Mouse (Mus musculus) ovary, postnatal 14 days (tissue): Measurements from ENCODE around the gene Flt3.
A peak's percentile ranks its signal among the peaks of the same experiment; 100 is the strongest.

Experiments
- DNase-seq: peaks from one replicate; pipeline ENCODE4 v3.0.0; 2022; ENCODE audit warnings: low spot score

The Flt3 gene

DNA sequence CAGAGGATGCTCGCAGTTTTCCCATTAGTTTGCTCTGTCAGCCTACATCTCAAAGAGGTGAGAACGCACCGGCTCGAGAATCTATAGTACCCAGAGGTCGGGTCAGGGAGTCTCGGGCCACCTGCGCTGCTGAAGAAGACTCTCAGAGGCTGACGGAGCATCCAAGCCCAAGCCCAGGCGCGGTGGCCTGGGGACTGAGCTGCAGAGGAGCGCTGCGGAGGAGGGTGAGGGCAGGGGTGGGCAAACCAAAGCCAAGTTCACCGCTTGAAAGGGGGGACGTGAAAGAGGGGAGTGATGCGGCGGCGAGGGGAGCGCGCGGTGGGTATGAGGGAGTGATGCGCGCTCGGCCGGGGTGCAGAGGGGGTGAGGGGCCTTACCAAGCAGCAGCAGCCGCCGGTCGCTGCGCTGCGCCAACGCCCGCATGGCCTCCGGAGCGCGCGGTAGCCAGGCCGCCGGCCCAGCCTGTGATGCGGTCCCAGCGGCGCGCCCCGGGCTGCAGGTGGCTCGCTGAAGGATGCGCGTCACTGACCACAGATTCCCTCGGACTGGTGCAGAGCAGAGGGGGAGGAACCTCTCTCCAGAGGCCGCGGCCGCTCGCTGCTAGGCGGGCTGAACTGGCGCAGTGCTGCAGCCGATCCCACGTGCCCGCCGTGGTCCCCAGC, at the start of gene Flt3:
TSS of gene Flt3 (minus strand) at position 647 of the 662 bp plus-strand sequence.
- DNase-seq = peak; percentile 10

DNA sequence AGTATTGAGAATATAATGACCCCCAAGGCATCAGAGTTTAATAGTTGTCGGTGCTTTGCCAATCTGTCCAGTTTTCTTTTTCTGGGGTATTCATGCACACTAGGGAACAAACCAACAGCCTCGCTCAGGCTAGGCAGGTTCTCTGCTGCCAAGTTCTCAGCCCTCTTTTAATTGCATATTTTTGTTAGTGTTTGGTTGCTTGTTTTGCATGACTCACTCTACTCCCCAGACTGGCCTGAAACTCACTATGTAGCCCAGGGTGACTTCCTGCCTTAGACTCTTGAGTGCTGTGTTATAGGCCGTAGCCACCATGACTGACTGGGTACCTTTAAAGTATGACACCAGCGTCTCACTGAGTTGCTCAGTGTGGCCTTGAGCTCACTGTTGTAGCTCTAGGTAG, 48.6 kb upstream of the Flt3 start:
- DNase-seq = no peak

DNA sequence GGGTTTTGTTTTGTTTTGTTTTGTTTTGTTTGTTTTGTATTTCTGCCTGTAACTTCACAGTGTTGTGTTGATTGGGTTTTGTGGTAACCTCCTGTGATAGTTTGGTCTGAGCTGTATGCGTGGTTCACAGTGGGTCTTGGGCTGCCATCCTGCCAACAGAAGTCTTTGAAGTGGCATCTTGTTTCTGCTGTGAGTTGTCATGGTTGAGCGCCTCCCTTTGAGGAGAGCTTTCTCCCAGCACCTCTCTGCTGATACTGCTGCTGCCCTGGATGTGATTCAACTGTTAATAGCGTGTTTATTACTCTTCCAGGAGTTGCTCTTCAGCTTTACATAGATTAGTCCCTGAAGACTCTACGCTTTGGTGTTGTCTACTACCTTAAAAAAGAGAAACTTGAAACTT, 48.2 kb upstream of the Flt3 start:
- no peak for DNase-seq

DNA sequence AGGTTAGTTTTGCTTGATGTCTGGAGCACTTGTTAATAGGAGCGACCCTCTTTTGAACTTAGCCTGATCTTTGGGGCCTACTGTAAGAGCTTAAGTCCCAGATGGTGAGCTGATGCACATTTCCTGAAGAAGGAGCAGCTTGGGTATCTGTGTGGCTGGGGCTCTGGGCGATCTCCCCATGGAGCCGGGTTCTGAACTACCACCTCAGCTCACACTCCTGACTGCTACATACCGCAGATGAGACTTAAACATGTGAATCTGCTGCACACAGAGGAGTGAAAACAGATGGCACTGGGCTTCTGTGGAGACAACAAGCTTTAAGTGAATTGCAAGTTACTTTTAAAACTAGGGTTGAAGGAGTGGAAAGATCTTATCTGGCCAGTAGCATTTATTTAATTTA, 45.0 kb upstream of the Flt3 start:
- DNase-seq = no peak

DNA sequence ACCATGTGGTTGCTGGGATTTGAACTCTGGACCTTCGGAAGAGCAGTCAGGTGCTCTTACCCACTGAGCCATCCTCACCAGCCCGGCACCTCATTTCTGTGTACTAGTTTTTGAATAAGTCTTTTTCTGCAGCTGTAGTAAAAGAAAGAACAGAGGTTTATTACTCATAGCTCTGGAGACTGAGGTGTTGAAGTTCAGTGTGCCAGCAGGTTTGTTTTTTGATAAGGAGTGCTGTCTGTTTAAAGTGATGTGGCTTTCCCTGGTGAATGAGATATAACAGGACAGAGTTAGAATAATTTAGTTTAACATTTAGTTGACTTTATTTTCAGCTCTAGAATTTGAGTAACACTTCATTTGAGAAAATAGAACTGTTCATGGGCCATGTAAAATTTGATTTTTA, 44.5 kb upstream of the Flt3 start:
- no peak for DNase-seq

DNA sequence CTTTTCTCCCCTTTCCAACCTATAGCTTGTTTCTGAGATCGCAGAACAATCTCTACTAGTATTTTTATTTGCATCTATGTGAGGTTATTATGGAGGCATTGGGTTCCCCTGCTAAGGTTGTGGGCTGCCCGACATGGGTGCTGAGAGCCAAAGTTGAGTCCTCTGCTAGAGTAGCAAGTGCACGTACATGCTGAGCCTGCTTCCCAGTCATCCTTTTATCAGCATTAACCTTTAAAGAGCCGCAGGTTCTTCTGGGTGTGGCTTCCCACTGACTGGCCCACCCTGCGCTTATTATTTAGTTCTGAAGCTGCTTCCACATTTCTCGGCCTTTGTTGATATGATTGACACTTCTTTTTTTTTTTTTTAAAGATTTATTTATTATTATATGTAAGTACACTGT, 44.0 kb upstream of the Flt3 start:
- DNase-seq = no peak

DNA sequence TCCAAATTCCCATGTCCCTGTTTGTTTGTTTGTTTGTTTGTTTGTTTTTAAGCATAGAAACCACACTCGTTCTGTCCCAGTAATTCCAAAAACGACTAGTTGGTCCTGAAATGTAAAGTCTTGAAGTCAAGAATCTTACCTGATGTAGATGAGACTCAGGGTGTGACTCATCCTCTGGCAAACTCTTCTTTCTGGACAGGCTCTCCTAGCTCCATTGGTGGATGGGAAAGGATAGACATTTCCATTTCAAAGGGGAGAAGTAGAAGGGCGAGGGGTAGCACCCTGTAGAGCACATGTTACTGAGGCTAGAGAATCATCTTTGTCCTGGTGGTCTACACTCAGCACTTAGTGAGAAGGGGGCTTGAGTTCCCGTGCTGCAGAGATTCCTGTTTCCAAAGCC, 42.5 kb upstream of the Flt3 start:
- no peak for DNase-seq

DNA sequence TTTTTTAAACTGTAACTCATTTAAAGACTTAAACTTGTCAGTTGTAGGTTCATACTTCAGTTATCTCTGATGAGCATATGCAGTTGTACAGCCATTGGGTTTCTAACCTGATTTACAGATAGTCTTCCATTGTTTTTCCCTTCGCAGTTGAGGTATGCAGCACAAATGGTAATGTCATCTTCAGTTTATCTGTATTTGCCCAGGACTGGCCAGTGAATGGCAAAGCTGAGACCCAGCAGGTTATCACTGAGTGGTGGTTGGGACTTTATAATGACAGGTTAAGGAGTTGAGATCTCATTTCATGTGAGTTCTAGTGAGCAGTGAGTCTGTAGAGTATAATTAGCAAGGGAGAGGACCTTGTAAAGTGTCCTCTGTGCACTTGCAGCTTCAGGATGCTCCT, 41.7 kb upstream of the Flt3 start:
- DNase-seq = no peak

DNA sequence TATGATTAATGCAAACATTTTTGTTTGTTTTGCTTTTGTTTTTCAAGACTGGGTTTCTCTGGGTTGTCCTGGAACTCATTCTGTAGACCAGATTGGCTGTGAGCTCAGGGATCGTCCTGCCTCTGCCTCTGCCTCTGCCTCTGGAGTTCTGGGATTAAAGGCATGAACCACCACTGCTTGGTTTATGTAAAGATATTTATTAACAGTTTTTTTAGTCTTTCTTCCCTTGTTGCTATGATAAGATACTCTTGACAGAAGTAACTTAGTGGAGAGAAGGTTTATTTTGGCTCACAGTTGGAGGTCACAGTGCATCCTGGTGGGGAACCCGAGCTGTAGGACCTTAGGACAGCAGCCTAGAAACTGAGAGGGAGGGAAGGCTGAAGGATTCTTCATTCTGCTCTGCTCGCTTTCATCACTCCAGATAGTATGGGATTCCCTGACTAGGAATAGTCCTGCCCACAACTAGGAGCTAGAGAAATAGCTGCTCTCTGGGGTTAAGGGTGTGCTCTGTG, 40.8 kb upstream of the Flt3 start:
- no peak for DNase-seq

DNA sequence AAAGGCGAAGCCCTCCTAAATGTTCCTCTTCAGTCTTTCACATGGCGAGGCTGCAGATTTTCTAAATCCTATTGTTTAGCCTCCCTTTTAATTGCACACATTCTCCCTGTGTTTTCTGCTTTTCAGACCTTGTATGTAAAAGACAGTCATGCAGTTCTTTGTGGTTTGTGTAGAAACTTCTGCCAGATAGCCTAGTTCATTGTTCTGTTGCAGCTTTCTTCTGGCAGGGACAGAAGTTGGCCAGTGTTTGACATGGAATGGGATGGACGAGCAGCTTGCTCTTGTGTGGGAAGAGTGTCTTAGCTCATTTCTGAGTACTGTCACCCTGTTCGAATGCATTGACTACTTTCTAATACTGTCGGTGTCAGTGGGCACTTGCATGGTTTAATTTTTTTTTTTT, 36.2 kb upstream of the Flt3 start:
- DNase-seq = no peak

DNA sequence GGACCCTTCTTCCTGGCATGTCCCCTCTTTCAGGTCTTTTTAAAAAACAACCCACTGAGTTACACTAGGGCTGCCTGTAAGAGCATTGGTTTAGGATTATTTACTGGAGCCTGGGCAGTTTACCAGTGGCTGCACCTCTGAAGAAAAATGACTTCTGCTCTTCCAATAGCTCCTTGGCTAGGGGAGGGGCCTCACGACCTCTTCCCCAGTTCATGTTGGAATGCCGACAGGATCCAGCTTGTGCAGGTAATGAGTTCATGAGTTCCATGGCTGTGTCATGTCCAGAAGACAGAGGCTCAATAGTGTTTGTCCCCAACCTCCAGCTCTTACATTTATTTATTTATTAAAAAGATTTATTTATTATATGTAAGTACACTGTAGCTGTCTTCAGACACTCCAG, 35.5 kb upstream of the Flt3 start:
- no peak for DNase-seq

DNA sequence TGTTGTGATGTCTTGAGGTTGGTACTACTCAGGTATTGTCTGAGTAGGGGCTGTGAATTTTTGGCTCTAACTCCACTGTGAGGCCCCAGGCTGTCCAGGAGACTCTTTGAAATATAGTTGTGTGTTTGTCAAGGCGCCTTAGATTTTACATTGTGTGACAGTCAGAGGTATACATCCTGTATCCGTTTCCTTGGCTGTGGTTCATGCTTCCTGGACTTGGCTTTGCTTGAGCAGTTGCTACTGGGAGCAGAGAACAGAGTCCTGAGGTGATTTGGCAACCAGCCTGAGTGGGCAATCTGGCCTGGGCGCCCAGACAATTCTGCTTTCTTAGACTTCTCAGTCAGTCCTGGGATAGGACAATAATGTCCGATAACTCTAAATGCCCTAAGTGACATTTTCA, 34.9 kb upstream of the Flt3 start:
- peak; percentile 22 for DNase-seq

DNA sequence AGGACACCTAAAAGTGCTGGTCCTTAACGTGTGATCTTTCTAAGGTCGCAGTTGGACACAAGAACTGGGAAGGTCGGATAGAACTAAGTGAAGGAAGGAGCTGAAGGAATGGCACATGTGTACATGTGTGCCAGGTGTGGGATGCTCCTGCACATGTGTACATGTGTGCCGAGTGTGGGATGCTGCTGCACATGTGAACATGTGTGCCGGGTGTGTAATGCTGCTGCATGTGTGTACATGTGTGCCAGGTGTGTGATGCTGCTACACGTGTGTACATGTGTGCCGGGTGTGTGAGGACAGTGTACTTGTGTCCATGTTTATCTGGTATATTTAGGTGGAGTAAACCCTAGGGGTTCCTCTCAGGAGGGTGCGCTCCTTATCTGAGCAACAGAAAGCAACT, 32.6 kb upstream of the Flt3 start:
- no peak for DNase-seq

DNA sequence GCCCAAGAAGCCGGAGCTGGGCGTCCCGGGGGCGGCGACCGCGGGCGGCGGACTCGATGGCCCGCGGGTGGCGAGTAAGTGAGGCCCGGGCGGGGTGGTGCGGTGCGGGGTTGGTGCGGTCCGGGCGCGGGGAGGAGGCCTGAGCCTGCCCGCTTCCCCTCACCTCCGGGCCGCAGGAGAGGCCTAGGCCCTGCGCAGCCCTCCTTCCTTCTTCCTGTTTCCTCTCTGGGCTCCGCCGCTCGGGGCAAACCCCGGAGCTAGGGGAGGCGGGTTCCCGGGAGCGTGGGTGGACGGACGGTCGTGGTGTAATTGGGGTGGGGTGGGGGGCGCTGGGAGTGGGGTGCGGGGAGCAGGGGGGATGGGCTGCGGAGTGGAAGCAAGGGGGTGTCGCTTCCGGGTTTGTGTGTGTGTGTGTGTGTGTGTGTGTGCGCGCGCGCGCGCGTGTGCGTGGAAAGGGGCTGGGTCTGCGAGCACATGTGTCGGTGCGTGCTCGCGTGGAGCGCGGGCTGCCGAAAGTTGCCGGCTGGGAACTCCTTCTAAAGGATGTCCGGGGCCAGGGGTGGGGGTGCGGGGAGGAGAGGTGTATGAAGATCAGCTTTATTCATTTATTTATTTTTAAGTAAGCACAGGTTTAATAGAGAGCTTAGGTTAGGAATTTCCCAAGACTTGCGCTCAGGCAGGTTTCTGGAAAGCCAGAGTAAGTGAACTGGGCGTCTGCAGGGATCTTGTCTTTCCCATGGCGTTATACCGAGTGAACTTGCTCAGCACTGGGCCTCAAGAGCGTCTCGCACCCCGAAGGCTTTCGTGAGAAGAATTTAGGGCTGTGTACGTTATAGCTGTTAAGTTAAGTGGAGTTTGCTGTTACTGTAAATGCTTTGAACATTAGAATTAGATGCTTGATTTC, 30.9 kb upstream of the Flt3 start:
- DNase-seq = peak; percentile 34

DNA sequence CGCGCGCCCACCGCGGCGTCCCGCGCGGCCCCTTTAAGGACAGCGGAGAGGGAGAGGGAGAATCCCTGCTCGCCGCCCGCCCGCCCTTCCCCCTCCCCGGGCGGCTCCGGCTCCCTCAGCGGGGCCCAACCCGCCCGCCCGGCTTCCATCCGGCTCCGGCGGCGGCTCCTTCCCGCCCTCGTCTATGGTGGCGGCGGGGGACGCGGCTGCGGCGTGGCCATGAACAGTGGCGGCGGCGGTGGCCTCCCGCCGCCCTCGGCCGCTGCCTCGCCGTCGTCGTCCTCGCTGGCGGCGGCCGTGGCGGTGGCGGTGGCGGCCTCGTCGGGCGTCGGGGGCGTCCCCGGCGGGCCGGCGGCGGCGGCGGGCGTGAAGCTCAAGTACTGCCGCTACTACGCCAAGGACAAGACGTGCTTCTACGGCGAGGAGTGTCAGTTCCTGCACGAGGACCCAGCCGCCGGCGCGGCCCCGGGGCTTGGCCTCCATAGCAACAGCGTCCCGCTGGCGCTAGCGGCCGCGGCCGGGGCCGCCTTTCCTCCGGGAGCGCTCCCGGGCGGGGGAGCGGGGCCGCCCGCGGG, 30.2 kb upstream of the Flt3 start:
- DNase-seq = peak; percentile 42

DNA sequence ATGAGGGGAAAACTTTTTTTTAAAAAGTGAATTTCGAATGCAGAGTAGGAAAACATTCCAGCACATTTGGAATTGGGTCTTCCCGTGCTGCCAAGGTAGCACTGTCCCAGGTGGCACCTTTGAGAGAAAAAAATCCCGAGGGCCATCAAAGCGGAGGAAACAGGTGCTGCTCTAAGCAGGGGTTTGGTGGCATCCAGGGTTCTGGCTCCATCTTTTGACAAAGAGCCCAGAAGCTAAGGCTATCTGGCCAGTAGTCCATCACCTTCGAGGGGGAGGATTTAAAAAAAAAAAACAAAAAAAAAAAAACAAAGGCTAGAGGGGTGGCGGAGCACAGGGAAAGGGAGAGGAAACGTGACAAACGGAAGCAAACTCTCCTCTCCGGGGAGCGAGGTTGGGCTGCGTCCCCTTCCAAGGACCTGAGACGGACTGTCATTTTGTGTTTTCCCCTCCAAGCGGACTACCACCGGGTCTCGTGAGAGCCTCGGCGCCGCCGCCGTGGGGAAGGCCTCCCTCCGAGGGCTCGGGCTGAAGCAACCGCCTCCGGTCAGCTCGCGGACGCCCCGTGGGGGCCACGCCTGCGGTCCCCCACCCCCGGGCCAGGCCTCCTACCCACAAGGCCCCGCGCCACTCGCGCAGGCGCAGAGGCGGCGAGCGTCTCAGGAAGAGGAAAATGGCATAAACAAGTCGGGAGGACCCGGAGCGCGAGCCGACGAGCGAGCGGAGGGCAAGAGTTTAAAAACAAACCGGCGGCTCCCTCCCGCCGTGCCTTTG, 29.4 kb upstream of the Flt3 start, which contains the start of gene Pan3:
TSS of gene Pan3 (plus strand) at position 627 of the 771 bp plus-strand sequence.
- peak; percentile 93 for DNase-seq

DNA sequence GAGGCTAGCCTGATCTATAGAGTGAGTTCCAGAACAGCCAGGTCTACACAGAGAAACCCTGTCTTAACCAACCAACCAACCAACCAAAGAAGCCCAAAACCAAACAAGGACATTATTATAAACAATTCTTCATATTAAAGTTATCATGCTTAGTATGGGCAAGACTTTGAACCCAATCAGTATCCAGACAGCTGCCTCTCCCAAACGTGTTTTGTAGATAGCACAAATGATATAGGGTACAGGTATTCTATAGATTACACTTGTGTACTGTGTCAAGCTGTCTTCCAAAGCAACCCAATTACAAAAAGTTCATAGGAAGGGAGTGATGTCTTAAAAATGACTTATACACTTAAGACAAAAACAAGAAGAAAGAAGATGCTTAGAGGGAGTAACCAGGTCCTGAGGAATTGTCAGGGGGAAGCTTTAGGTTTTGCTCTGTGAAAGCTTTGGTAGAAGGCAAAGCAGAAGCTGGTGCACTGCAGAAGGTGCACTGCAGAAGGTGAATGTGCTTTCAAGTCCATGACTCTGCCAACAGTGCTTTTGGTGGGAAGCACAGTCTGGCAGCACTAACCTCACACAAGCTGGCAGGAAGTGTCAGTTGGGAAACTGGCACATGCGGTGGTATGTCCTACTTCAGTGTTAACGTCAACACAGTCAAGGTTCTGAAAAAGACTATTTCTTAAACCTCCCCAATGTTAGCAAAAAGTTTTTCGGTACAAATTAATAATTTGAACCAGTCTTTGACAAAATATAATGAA, 25.9 kb upstream of the Flt3 start:
- no peak for DNase-seq

DNA sequence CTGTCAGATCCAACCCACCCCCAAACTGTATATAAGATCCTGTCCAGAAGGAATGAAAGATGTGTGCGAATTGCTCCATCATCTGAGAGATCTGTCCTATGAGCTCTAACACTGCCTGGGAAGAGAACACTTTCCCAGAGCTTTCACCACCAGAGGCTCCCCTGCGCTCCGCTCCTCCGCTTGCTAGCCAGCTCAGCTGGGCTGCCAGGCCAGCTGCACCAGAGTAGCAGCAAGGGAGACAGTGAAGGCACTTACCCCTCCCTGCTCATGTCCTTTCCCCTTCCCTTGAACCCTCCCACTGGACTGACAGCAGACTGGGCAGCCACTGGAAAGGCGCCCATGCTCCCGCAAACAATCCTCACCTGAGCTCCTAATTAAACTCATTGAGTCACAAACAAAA, 23.3 kb upstream of the Flt3 start:
- DNase-seq = no peak

DNA sequence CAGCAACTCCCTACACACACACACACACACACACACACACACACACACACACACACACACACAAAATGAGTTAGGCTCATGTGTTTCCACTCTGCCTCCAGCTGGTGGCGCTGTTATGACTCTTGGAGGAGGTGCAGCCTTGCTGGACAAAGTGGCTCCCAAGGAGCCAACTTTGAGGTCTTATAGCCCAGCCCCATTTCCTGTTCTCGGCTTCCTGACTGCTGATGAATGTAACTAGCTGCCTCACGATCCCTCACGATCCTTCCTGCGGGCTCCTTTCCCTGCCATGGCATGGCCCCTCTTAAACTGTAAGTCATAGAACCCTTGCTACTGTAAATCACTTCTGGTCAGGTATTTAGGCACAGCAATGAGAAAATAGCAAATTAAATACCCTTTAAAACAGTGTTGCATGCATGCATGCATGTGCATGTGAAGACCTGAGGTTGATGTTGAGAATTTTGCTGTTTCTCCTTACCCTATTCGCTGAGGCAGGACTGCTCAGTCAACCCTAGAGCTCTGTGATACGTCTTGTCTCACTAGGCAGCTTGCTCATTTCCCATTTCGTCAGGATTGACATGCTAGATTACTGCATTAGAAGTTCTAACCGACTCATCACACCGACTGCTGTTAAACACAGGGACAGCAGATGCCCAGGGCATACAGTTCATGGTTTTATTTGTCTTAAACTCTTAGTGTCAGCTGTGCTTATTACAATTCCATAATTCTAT, 18.3 kb upstream of the Flt3 start:
- DNase-seq = no peak

DNA sequence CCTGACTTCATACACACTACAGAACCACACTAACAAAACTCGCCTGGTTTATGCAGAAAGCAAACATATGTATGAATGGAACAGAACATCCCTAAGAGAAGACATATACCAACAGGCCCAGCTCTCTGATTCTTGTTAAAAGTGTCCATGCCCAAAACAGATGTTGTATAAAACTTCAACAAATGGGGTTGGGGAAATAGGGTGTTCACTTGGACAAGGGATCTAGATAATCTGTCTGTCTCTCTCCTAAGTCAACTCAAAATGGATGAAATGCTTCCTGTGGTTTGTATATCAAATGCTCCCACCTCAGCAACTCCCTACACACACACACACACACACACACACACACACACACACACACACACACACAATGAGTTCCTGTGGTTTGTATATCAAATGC, 17.7 kb upstream of the Flt3 start:
- DNase-seq = no peak

DNA sequence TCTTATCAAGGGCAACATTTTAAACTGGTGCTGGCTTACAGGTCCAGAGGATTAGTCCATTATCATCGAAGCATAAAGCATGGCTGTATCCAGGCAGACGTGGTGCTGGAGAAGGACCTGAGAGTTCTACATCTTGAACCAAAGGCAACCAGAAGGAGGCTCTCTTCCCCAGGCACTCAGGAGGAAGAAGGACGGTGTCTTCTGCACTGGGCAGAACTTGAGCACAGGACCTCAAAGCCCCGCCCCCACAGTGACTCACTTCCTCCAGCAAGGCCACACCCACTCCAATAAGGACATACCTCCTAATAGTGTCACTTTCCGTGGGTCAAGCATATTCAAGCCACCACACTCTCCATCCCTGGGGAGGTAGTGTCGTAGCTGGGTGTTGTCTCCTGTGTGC, 10.3 kb upstream of the Flt3 start:
- no peak for DNase-seq
